Mouse (Mus musculus): ENCODE results near the gene Aftph.

GRCm38 (mm10) chr11:20660111-20661097 lies 81.0 kb downstream of the Aftph start:
- TF ChIP-seq POLR2A (IDR thresholded peaks at IDR 0.05; ENCODE audit: low read depth, low read length) (no peak), CTCF (IDR thresholded peaks at IDR 0.05; ENCODE audit: extremely low read depth, insufficient read depth, insufficient read length, insufficient replicate concordance) (no peak)
